Mouse (Mus musculus): Measurements from ENCODE around the gene Ssmem1. TPM values are rescaled to one million over a fixed set of nuclear protein-coding genes. Genes with fewer than 3 reads are reported as not detected.

The Ssmem1 gene
- polyA plus RNA-seq (2012; rRNA removed): 0.08 and 0.17 TPM in 2 replicates

DNA sequence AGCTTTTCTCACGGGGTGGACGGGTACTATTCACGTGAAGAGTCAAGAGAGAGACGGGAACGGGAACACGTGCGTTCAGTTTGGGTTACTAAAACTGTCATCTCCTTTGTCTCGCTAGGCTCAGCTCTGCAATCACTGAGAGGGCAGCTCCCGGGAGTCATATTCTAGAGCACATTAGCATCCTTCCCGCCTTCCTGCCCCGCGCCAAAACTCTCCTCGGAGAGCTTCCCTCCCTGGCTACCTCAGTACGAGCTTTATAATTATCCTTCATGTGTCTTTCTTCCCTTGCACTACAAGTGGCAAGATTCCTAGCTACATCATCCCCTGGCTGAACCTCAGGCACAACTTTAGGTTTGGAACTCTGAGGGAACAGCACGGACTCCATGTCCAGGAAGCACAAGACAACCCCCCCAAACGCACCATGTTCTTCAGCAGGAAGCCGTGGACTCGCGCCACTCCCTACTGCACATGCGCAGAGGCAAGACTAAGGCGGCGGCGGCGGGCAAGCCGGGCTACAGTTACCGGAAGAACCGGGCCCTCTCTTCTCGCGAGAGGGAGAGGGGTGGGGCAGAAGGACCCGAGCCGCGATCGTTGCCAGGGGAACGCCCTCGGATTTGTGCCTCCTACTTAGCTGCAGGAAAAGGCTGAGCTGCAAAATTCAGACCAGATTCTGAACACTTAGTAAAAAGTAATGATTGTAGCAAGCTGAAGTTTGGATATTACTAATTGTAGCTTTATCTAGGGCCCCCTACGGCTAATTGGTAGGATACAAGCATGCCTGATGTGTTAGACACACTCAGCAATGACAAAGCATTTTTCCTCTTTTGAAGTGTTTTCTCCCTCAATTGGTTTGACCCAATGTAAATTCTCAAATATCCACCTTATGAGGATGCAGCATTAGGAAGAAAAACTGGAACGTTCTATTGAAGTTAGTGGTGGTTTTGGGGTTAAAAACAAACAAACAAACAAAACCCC, at the start of gene Ssmem1, which contains the start of gene Tmem209:
Ssmem1 (plus strand) TSS at position 585 of the 975 bp plus-strand sequence.
Tmem209 (minus strand) TSS at position 519 of the 975 bp plus-strand sequence.
- no peaks in the 10 kb centered on the region for H3K4me1 ChIP-seq (ENCODE audit: control insufficient read depth, insufficient read depth, low read length)
- TF ChIP-seq POLR2A (IDR thresholded peaks at IDR 0.05; ENCODE audit: borderline replicate concordance, insufficient read depth, low read length): peak; percentile 99
- TF ChIP-seq CTCF (IDR thresholded peaks at IDR 0.05; ENCODE audit: borderline replicate concordance, insufficient read depth, low read depth, low read length): no peak
- H3K4me3 ChIP-seq (replicated peaks; ENCODE audit: insufficient read depth, low read depth, low read length): peak within 1 kb of the TSS; percentile 90
- under 1% methylated on average over 37 of the region's 37 CpGs for WGBS
- peak within 1 kb of the TSS; percentile 79 for H3K27ac ChIP-seq (ENCODE audit: insufficient read depth, low read length)
- DNase-seq: peak; percentile 98
- H3K27me3 ChIP-seq (ENCODE audit: control insufficient read depth, insufficient read depth, low read length): no peaks in the 10 kb centered on the region

DNA sequence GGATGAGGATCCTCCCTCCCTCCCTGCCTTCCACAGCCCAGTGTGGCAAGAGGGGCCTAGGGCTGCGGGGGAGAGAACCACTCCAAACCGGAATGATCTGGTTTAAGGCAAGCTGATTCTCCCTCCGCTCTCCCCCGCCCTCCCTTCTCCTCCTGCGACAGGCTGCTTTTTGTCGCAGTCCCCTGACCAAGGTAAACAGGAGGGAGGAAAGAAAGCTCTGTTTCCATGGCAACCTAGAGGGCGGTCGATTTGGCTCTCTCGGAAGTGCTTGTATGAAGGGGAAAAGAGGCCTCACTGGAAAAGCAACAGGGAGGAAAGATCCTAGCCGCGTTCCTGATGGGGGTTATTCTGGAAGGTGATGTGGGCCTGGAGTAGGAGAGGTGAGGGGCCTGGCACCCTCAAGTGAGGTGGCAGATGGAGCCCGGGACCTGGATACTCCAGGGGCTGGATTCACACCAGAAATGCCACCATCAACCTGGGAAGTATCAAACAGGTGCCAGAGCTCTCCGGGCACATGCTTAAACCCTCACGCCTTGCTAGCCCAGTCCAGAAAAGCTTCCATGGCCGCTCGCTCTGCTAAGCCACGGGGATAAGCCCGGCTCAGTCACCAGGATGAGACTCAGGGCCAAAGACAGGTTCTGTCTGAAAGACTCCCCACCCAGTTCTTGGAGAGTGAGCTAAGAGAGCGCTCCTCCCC, 48.8 kb upstream of the Ssmem1 start:
- TF ChIP-seq POLR2A (IDR thresholded peaks at IDR 0.05; ENCODE audit: borderline replicate concordance, insufficient read depth, low read length): peak; percentile 27; the same call in 1 of the 2 replicates
- TF ChIP-seq CTCF (IDR thresholded peaks at IDR 0.05; ENCODE audit: borderline replicate concordance, insufficient read depth, low read depth, low read length): no peak
- Histone ChIP-seq H3K4me1 (ENCODE audit: control insufficient read depth, insufficient read depth, low read length) (peaks cover 37% of the 10 kb centered on the region), H3K4me3 (replicated peaks; ENCODE audit: insufficient read depth, low read depth, low read length) (no peak overlapping the region), H3K27me3 (ENCODE audit: control insufficient read depth, insufficient read depth, low read length) (no peaks in the 10 kb centered on the region), H3K27ac (ENCODE audit: insufficient read depth, low read length) (peak overlapping the region; percentile 99)
- DNase-seq: peak; percentile 85 to 93
- 6% methylated on average over 19 of the region's 19 CpGs for WGBS

DNA sequence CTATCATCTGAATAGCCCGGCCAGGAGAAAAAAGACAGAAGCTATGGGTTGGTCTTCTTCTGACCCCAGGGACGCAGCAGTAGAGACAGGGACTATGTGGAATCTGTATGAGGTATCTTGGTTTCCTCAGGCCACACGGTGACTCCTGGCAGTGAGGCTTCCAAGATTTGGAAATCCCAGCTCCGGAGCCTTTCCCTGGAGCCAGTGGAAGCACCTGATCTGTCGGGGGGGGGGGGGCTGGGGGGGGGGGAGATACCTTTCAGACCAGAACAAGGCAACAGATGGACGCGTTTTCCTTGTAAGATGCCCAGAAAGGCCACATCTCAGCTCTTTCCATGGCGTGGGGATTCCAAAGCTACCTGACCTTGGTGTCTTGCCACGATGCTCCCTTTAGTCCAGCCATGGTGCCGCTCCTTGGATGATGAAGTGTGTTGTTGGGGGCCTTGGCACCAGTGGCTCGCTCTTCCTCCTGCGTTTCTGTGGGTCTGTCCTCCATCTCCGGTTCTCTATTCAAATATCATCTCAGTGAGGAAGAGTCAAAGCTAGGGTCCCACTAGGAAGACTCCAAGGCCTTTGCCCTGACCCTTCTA, 47.8 kb upstream of the Ssmem1 start:
- H3K27ac ChIP-seq (ENCODE audit: insufficient read depth, low read length): peak overlapping the region; percentile 99

GRCm38 (mm10) chr6:30462822-30463221, 46.8 kb upstream of the Ssmem1 start:
- no peak for TF ChIP-seq CTCF (IDR thresholded peaks at IDR 0.05; ENCODE audit: borderline replicate concordance, insufficient read depth, low read depth, low read length)
- no peak for TF ChIP-seq POLR2A (IDR thresholded peaks at IDR 0.05; ENCODE audit: borderline replicate concordance, insufficient read depth, low read length)
- H3K4me3 ChIP-seq (replicated peaks; ENCODE audit: insufficient read depth, low read depth, low read length): no peak overlapping the region
- 63% methylated on average over 7 of the region's 7 CpGs for WGBS
- H3K4me1 ChIP-seq (ENCODE audit: control insufficient read depth, insufficient read depth, low read length): peaks cover 37% of the 10 kb centered on the region
- H3K27ac ChIP-seq (ENCODE audit: insufficient read depth, low read length): no peak overlapping the region
- H3K27me3 ChIP-seq (ENCODE audit: control insufficient read depth, insufficient read depth, low read length): no peaks in the 10 kb centered on the region
- DNase-seq: no peak

More for the DNA sequence above, 47.8 kb upstream of the Ssmem1 start:
- WGBS: 53% methylated on average over 13 of the region's 13 CpGs
- TF ChIP-seq CTCF (IDR thresholded peaks at IDR 0.05; ENCODE audit: borderline replicate concordance, insufficient read depth, low read depth, low read length): no peak
- TF ChIP-seq POLR2A (IDR thresholded peaks at IDR 0.05; ENCODE audit: borderline replicate concordance, insufficient read depth, low read length): no peak
- H3K4me3 ChIP-seq (replicated peaks; ENCODE audit: insufficient read depth, low read depth, low read length): no peak overlapping the region
- no peaks in the 10 kb centered on the region for H3K27me3 ChIP-seq (ENCODE audit: control insufficient read depth, insufficient read depth, low read length)
- DNase-seq: no peak
- peaks cover 37% of the 10 kb centered on the region for H3K4me1 ChIP-seq (ENCODE audit: control insufficient read depth, insufficient read depth, low read length)

DNA sequence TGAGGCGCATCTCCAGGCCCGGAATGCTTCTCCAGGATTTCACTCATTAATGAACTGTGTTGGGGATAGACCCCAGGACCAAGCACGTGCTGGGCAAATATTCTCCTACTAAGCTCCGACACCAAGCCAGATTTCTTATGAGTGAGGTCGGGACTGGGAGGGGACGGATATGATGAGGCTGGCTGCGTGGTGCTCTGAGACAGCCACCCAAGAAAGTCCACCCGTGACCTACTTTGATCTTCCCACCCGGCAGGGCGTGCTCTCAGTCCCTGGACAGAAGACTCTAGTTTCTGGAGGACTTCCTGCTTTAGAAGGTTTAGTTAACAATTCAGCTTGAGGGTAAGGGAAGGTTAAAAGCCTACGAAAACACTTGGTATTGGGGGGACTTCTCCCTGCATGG, 44.1 kb upstream of the Ssmem1 start:
- Histone ChIP-seq H3K27me3 (ENCODE audit: control insufficient read depth, insufficient read depth, low read length) (no peaks in the 10 kb centered on the region), H3K27ac (ENCODE audit: insufficient read depth, low read length) (no peak overlapping the region), H3K4me1 (ENCODE audit: control insufficient read depth, insufficient read depth, low read length) (peaks cover 31% of the 10 kb centered on the region), H3K4me3 (replicated peaks; ENCODE audit: insufficient read depth, low read depth, low read length) (no peak overlapping the region)
- no peak for DNase-seq
- TF ChIP-seq POLR2A (IDR thresholded peaks at IDR 0.05; ENCODE audit: borderline replicate concordance, insufficient read depth, low read length): no peak
- no peak for TF ChIP-seq CTCF (IDR thresholded peaks at IDR 0.05; ENCODE audit: borderline replicate concordance, insufficient read depth, low read depth, low read length)
- WGBS: 90% methylated on average over 11 of the region's 11 CpGs

DNA sequence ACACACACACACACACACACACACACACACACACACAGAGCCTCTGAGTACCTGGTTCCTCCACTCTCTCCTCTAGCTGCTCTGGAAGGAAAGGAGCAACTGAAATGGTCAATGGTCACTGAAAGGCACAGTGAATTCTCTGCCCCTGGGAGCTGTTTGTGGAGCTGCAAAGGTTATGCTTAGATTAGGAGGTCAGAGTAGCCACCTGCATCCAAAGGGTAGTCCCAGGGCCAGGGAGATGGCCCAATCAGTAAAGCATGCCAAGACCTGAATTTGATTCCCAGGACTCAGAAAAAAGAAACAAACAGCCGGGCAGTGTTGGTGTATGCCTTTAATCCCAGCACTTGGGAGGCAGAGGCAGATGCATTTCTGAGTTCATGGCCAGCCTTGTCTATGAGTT, 41.6 kb upstream of the Ssmem1 start:
- Histone ChIP-seq H3K4me3 (replicated peaks; ENCODE audit: insufficient read depth, low read depth, low read length) (no peak overlapping the region), H3K27me3 (ENCODE audit: control insufficient read depth, insufficient read depth, low read length) (no peaks in the 10 kb centered on the region), H3K4me1 (ENCODE audit: control insufficient read depth, insufficient read depth, low read length) (peaks cover 18% of the 10 kb centered on the region), H3K27ac (ENCODE audit: insufficient read depth, low read length) (no peak overlapping the region)
- WGBS: 56% methylated on average over 1 of the region's 1 CpGs
- TF ChIP-seq POLR2A (IDR thresholded peaks at IDR 0.05; ENCODE audit: borderline replicate concordance, insufficient read depth, low read length): no peak
- no peak for TF ChIP-seq CTCF (IDR thresholded peaks at IDR 0.05; ENCODE audit: borderline replicate concordance, insufficient read depth, low read depth, low read length)
- no peak for DNase-seq

DNA sequence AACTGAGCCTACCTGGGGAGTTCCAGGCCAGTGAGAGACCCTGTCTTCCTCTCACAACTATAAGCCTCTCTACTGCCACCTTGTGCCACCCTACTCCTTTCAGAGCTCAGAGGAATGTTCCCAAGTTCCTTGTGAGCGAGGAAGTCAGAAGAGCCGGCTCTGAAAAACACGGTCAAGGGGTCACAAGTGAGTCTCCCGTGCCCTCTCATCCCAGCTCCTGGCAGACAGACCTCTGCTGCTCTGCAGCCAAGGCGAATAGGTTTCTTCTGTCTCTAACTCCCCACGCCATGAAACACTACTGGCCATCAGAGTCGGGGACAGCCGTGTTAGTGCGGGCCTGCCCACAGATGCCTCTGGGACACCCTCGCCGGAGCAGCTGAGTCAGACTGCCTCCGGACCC, 41.0 kb upstream of the Ssmem1 start:
- no peaks in the 10 kb centered on the region for H3K27me3 ChIP-seq (ENCODE audit: control insufficient read depth, insufficient read depth, low read length)
- WGBS: 31% methylated on average over 12 of the region's 12 CpGs
- no peak for TF ChIP-seq POLR2A (IDR thresholded peaks at IDR 0.05; ENCODE audit: borderline replicate concordance, insufficient read depth, low read length)
- peak; percentile 57; the same call in 1 of the 2 replicates for TF ChIP-seq CTCF (IDR thresholded peaks at IDR 0.05; ENCODE audit: borderline replicate concordance, insufficient read depth, low read depth, low read length)
- DNase-seq: peak; percentile 66
- peaks cover 18% of the 10 kb centered on the region for H3K4me1 ChIP-seq (ENCODE audit: control insufficient read depth, insufficient read depth, low read length)
- peak overlapping the region; percentile 44 for H3K27ac ChIP-seq (ENCODE audit: insufficient read depth, low read length)
- H3K4me3 ChIP-seq (replicated peaks; ENCODE audit: insufficient read depth, low read depth, low read length): no peak overlapping the region
